Mouse (Mus musculus): Measurements from ENCODE around the gene Sart3.

Sart3 gene

GRCm38 (mm10) chr5:113771213-113772162, 822 bp downstream of the Sart3 start:
- peak; percentile 69 for DNase-seq (ENCODE audit: extremely low spot score, low read depth, low spot score)

GRCm38 (mm10) chr5:113768806-113769205, 3.5 kb downstream of the Sart3 start:
- DNase-seq (ENCODE audit: extremely low spot score, low read depth, low spot score) = no peak

DNA sequence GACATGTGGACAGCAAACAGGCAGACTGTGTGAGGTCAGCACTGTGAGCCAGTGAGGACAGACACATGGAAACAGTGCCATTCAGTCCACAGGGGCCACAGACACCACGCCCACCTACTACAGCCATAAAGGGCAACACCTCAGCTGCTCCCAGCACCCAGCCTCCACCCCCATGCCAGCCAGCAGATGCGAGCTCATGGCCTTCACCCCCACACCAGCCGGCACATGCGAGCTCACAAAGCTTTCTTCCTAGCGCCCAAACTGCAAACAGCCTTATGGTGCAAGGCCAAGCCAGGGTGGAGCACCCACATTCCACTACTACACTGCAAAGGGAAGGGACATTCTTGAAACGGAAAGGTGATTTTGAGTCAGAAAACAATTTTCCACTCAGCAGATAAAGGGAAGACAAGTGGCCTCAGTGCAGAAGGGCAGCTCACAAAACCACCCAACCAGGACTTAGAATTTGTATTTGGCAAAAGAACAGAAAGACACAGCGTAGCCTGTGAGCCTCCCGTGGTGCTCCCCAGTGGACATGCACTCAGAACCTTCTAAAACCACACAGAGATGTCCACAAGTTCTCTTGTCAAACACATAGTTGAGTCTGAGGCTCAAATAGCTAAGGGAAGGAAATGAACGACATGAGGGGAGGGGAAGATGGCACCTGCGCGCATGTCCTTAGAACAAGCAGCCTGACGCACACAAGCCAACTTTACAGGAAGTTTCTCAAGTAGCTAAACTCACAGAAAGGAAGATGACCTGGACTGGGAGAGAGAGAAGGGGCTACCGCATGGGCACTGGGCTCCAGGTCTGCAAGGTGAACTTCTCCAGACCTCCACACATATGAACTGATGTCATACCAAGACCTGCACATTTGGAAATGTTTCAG, 6.4 kb downstream of the Sart3 start:
- no peak for DNase-seq (ENCODE audit: extremely low spot score, low read depth, low spot score)

DNA sequence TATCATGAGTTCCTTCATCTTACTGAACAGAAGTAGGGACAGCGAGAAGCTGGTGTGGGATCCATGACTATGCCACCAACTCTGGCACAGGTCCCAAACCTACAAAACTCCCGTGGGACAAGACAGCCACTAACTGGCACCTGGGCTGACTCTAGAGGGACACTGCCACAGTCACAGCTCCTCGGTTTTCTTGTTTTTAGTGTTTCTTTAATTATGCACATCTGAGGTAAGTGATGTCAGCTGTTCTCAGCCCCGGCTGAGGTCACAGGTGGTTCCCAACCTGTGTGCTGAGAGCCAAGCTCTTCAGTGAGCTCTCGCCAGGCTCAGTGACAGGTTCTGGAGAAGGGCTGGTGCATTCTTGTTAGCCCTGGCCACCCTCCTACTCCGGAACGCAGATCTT, 7.9 kb downstream of the Sart3 start:
- DNase-seq (ENCODE audit: extremely low spot score, low read depth, low spot score) = no peak

GRCm38 (mm10) chr5:113761585-113761984, 10.7 kb downstream of the Sart3 start:
- no peak for DNase-seq (ENCODE audit: extremely low spot score, low read depth, low spot score)

DNA sequence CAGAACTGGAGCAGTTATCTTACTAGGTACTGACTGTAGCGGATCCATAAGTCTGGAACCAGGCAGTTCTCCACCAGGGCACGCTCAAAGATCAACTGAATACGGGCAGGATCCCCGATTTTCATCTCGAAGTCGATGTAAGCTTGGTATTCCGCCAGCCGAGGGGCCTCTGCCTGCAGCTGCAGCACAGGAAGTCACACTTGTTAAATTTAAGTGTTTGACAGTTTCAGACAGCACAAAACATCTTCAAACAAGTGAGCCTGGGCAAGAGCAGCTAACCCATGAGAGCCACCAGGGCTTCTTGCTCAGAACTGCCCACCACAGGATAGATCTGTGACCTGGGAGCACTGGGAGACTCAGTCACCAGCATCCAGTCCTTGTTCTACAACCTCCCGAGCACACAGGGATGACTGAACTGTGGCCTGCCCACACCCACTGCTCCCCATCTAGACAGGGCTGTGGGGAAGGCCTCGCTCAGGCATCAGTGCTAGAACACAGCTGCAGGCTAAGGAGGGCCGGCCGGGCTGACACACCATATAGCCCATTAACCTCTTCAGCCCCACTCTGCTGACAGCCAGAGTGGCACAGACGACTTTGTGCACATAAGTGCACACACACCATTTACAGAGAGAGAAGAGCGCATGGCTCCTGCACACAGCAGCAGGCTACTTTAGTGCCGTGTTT, 16.8 kb downstream of the Sart3 start:
- DNase-seq (ENCODE audit: extremely low spot score, low read depth, low spot score) = no peak

GRCm38 (mm10) chr5:113751521-113752157, 20.7 kb downstream of the Sart3 start:
- DNase-seq (ENCODE audit: extremely low spot score, low read depth, low spot score) = no peak

DNA sequence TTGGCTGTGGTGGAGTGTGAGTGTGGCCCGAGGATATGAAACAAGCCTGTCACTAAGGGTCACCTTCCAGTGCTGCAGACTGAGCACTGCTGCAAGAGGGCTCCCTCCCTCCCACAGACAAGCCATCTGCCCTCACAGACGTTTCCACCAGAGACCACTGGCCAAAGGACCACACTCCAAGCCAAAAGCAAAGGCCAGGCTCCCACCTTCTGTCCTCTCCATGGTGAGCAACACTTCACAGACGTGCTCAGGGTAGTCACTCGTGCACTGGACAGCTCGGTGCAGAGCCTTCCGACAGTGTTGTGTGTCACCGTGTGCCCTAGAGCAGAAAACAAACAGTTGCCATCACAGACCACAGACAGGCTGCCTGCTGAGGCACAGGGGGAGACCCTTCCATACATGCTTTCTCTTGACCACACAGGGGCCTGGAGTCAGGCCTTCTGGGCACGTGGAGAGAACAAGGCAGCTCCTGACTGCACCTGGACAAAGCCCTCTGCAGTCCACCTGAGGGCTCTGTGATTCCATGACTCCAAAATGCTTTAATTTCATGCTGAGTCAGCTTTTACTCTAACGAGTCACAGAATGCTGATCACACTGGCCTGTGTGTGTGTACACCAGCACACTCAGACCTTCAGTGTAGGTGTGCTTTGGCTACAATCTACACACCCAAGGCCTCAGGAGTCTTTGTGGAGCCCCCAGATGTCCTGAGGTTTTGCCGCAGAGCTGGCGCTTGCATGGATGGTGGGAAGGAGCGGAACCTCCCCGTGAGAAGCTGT, 23.6 kb downstream of the Sart3 start:
- DNase-seq (ENCODE audit: extremely low spot score, low read depth, low spot score) = no peak

- no peak for DNase-seq (ENCODE audit: extremely low spot score, low read depth, low spot score)
Measured at GRCm38 (mm10) chr5:113747629-113748028, 24.7 kb downstream of the Sart3 start.

GRCm38 (mm10) chr5:113737607-113738237, 34.6 kb downstream of the Sart3 start:
- DNase-seq (ENCODE audit: extremely low spot score, low read depth, low spot score) = no peak

GRCm38 (mm10) chr5:113736522-113737164, 35.7 kb downstream of the Sart3 start:
- no peak for DNase-seq (ENCODE audit: extremely low spot score, low read depth, low spot score)

DNA sequence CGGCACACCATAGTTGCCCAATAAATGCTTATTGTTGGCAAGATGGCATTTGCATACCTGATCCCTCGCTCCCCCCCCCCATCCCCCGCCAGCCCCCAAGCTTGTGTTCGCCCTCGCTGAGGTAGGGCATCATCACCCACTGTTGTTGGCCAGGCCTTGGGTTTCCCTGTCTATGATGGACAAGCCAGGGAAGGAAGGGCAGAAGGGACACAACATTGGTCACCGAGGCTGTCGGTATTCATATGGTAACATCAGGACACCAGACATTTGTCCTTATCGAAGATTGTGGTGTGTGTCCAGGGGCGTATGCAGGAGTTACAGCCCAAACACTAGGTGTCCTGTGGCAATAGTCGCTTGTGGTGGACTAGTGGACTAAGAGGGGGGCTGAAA, 36.2 kb downstream of the Sart3 start:
- DNase-seq (ENCODE audit: extremely low spot score, low read depth, low spot score) = no peak

- peak; percentile 84 for DNase-seq (ENCODE audit: extremely low spot score, low read depth, low spot score)
Measured at GRCm38 (mm10) chr5:113735345-113736112, 36.8 kb downstream of the Sart3 start, which contains the start of gene Ficd. Ficd (plus strand) TSS chr5:113735803.

DNA sequence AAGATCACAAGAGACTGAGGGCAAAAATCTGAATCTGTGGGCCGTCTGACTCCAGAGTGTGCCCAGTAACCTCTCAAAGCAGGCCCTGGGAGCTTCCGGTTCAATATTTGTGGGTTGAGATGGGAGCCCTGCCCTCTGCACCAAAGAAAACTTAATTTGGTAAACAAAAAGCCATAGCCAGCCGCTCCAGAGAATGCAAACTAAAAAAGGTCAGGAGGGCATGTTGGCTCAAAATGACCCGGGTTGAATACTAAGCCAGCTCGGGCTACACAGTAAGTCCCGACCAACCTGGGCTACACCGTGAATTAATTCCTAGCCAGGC, 37.3 kb downstream of the Sart3 start:
- no peak for DNase-seq (ENCODE audit: extremely low spot score, low read depth, low spot score)

GRCm38 (mm10) chr5:113734376-113734775, 37.9 kb downstream of the Sart3 start:
- DNase-seq (ENCODE audit: extremely low spot score, low read depth, low spot score) = no peak

- no peak for DNase-seq (ENCODE audit: extremely low spot score, low read depth, low spot score)
Measured at GRCm38 (mm10) chr5:113732182-113732581, 40.1 kb downstream of the Sart3 start.

- DNase-seq (ENCODE audit: extremely low spot score, low read depth, low spot score) = no peak
Measured at GRCm38 (mm10) chr5:113731174-113731573, 41.1 kb downstream of the Sart3 start.

GRCm38 (mm10) chr5:113730641-113731121, 41.6 kb downstream of the Sart3 start:
- no peak for DNase-seq (ENCODE audit: extremely low spot score, low read depth, low spot score)

Measured in hindlimb bud, embryonic 11.5 days (tissue).